10 mouse cellular contexts compared by ENCODE assay signal in genomic region chr11:34073776-34074175, GRCm38 (mm10). TPM values are rescaled to one million over a fixed set of nuclear protein-coding genes. Genes with fewer than 3 reads are reported as not detected.
DNase-seq lines count a peak whose midpoint lies in the region; ATAC-seq and TF ChIP-seq lines count a peak whose summit lies in the region.
"Had no signal": no experiment of that assay in that cellular context is flagged by ENCODE, and none has a peak within 500 bp of the region (broad histone marks: within the 10 kb centered on the region; RNA-seq: fewer than 3 reads in every experiment).

No protein-coding gene starts in this region.

- no peaks in the 10 kb centered on the region for H3K4me1 ChIP-seq in kidney, adult 2 months (ENCODE audit: control insufficient read depth, insufficient read depth, low read length)
- peaks cover 3% of the 10 kb centered on the region; the same call in 1 of the 2 replicates for H3K4me1 ChIP-seq in liver, postnatal 0 days (ENCODE audit: insufficient read depth)
- H3K4me1 ChIP-seq in neural tube, embryonic 14.5 days (ENCODE audit: control insufficient read depth, insufficient read depth, low read length) = no peaks in the 10 kb centered on the region
- H3K4me1 ChIP-seq: stomach, embryonic 15.5 days had no signal

- peak; percentile 77 for TF ChIP-seq CTCF in kidney, adult 2 months (conservative IDR thresholded peaks at IDR 0.05; ENCODE audit: insufficient read depth, insufficient read length, low read depth, low read length)
- peak; percentile 88 for TF ChIP-seq CTCF in liver, postnatal 0 days (IDR thresholded peaks at IDR 0.05; ENCODE audit: low read depth)

- no peak overlapping the region for H3K4me3 ChIP-seq in kidney, adult 2 months (ENCODE audit: insufficient read depth, low read depth, low read length)
- no peak overlapping the region for H3K4me3 ChIP-seq in liver, postnatal 0 days (ENCODE audit: low read depth, low read length)
- no peak overlapping the region for H3K4me3 ChIP-seq in neural tube, embryonic 14.5 days (ENCODE audit: low read depth, low read length)
- H3K4me3 ChIP-seq: stomach, embryonic 15.5 days had no signal

- H3K27ac ChIP-seq in kidney, adult 2 months (ENCODE audit: insufficient read depth, low read depth, low read length) = no peak overlapping the region
- no peak overlapping the region for H3K27ac ChIP-seq in liver, postnatal 0 days (ENCODE audit: low read depth)
- H3K27ac ChIP-seq in neural tube, embryonic 14.5 days (ENCODE audit: low read depth, low read length) = no peak overlapping the region
- H3K27ac ChIP-seq: stomach, embryonic 15.5 days had no signal

- H3K4me2 ChIP-seq in liver, postnatal 0 days (ENCODE audit: low read depth, low read length) = no peak overlapping the region
- H3K4me2 ChIP-seq in neural tube, embryonic 14.5 days (ENCODE audit: low read depth, low read length) = no peak overlapping the region
- H3K4me2 ChIP-seq: stomach, embryonic 15.5 days had no signal

- WGBS in kidney, adult 2 months = 22% methylated on average over 15 of the region's 15 CpGs
- 19% methylated on average over 15 of the region's 15 CpGs for WGBS in liver, postnatal 0 days (ENCODE audit: insufficient replicate concordance)
- 18% methylated on average over 15 of the region's 15 CpGs for WGBS in neural tube, embryonic 14.5 days

- H3K27me3 ChIP-seq in kidney, adult 2 months (replicated peaks; ENCODE audit: control insufficient read depth, insufficient read depth, low read length) = no peaks in the 10 kb centered on the region
- H3K27me3 ChIP-seq in liver, postnatal 0 days (ENCODE audit: insufficient read depth, low read length) = no peaks in the 10 kb centered on the region
- no peaks in the 10 kb centered on the region; the same call in 1 of the 2 replicates for H3K27me3 ChIP-seq in neural tube, embryonic 14.5 days (ENCODE audit: control insufficient read depth, insufficient read depth, low read length)
- H3K27me3 ChIP-seq: stomach, embryonic 15.5 days had no signal

- no peak overlapping the region for H3K9ac ChIP-seq in liver, postnatal 0 days (replicated peaks)
- no peak overlapping the region for H3K9ac ChIP-seq in neural tube, embryonic 14.5 days (replicated peaks; ENCODE audit: low read depth, low read length)
- H3K9ac ChIP-seq: stomach, embryonic 15.5 days had no signal

- no peak for ATAC-seq in liver, postnatal 0 days
- 0 out of 2 replicates have a peak, but pooled peaks have one; percentile 44 for ATAC-seq in neural tube, embryonic 14.5 days (ENCODE audit: low read depth)

- peak; percentile 61 for DNase-seq in A20 (ENCODE audit: low read depth, low spot score)
- peak; percentile 53 for DNase-seq in T-cell, adult 2 months (ENCODE audit: low spot score)
- DNase-seq in cerebellum, postnatal 25 days = peak; percentile 62 to 78
- DNase-seq in heart, adult 11 months = peak; percentile 93
- DNase-seq in kidney, adult 2 months = peak; percentile 40
- peak; percentile 73 for DNase-seq in liver, postnatal 0 days
- peak; percentile 51 for DNase-seq in thymus, postnatal 0 days (ENCODE audit: low spot score)

- H3K9me3 ChIP-seq in liver, postnatal 0 days (ENCODE audit: low read length) = no peaks in the 10 kb centered on the region
- no peaks in the 10 kb centered on the region for H3K9me3 ChIP-seq in neural tube, embryonic 14.5 days (ENCODE audit: control insufficient read depth, low read length)
- H3K9me3 ChIP-seq: stomach, embryonic 15.5 days had no signal

- TF ChIP-seq EP300 in liver, postnatal 0 days (IDR thresholded peaks at IDR 0.05; ENCODE audit: low read depth) = no peak

- no peak for TF ChIP-seq POLR2A in kidney, adult 2 months (IDR thresholded peaks at IDR 0.05; ENCODE audit: low read depth, low read length)

- H3K36me3 ChIP-seq in kidney, adult 2 months (ENCODE audit: control insufficient read depth, insufficient read depth, low read length) = no peaks in the 10 kb centered on the region
- peaks cover 6% of the 10 kb centered on the region for H3K36me3 ChIP-seq in liver, postnatal 0 days (replicated peaks; ENCODE audit: insufficient read depth, low read length)
- no peaks in the 10 kb centered on the region for H3K36me3 ChIP-seq in neural tube, embryonic 14.5 days (ENCODE audit: control insufficient read depth, insufficient read depth, low read length)
- H3K36me3 ChIP-seq: stomach, embryonic 15.5 days had no signal

RNA-seq across cellular contexts. Expression of gene 4930469K13Rik, which starts 24.6 kb away (rescaled TPM):
- polyA plus RNA-seq in kidney, adult 2 months (2012; rRNA removed) = 3.1 and 3.5 TPM in 2 replicates
- polyA plus RNA-seq in liver, postnatal 0 days (2015; fragmentation: Nextera tagmentation; extraction: Ambion mirVana) = not detected in 2 replicates
- polyA plus RNA-seq in neural tube, embryonic 14.5 days (2014; fragmentation: Nextera tagmentation; extraction: Ambion mirVana) = 35.2 and 41.4 TPM in 2 replicates
- polyA plus RNA-seq in thymus, postnatal 0 days (2015; fragmentation: Nextera tagmentation; extraction: Ambion mirVana) = 0.35 and 1.0 TPM in 2 replicates
- polyA plus RNA-seq: frontal cortex, adult 2 months had no signal

RNA-seq across cellular contexts. Expression of gene Lcp2, which starts 27.1 kb away (rescaled TPM):
- 0.90 and 3.1 TPM in 2 replicates for polyA plus RNA-seq in kidney, adult 2 months (2012; rRNA removed)
- 9.8 and 12.3 TPM in 2 replicates for polyA plus RNA-seq in liver, postnatal 0 days (2015; fragmentation: Nextera tagmentation; extraction: Ambion mirVana)
- polyA plus RNA-seq in neural tube, embryonic 14.5 days (2014; fragmentation: Nextera tagmentation; extraction: Ambion mirVana) = 1.8 and 3.3 TPM in 2 replicates
- 134 and 135 TPM in 2 replicates for polyA plus RNA-seq in thymus, postnatal 0 days (2015; fragmentation: Nextera tagmentation; extraction: Ambion mirVana)

Comparison
In these comparisons a context has a peak if more than half of its experiments do, and no peak if none do; other contexts are left out.
1. DNase-seq: peak in every context shown above with its lines; median percentile 93 in heart, adult 11 months; 73 in liver, postnatal 0 days; 70 in cerebellum, postnatal 25 days; 61 in A20; 53 in T-cell, adult 2 months; 51 in thymus, postnatal 0 days; 40 in kidney, adult 2 months.
2. RNA of gene Lcp2, which starts 27.1 kb away (polyA plus RNA-seq): 134 to 135 TPM in thymus, postnatal 0 days; 9.8 to 12.3 TPM in liver, postnatal 0 days, 0.90 to 3.1 TPM in kidney, adult 2 months and 1.8 to 3.3 TPM in neural tube, embryonic 14.5 days; every median in the first group is over 10 times any median in the second.